Mouse (Mus musculus) embryonic facial prominence, embryonic 15.5 days (tissue): Measurements from ENCODE around the gene Hpcal1. TPM values are rescaled to one million over a fixed set of nuclear protein-coding genes. Genes with fewer than 3 reads are reported as not detected.
A peak's percentile ranks its signal among the peaks of the same experiment; 100 is the strongest.

Experiments
- ATAC-seq: fragments of 200-750 bp; cut with Nextera tagmentation; 2 replicates; pipeline ENCODE4 v1.8.0; 2017; ENCODE audit warnings: low read depth, moderate TSS enrichment; ENCODE audit not compliant: insufficient number of reproducible peaks, low FRiP score, low TSS enrichment
- H3K27ac ChIP-seq: fragments of 300-500 bp; sonication (generic); replicated peaks from 2 replicates; pipeline ENCODE4 v1.5.1; 2015; ENCODE audit warnings: mild to moderate bottlenecking, inconsistent platforms
- H3K27me3 ChIP-seq: fragments of 300-500 bp; sonication (generic); 2 replicates; pipeline ENCODE4 v1.6.1; 2015; ENCODE audit warnings: inconsistent platforms
- H3K36me3 ChIP-seq: fragments of 300-500 bp; sonication (generic); 2 replicates; pipeline ENCODE4 v1.6.1; 2015; ENCODE audit warnings: mild to moderate bottlenecking, inconsistent platforms
- H3K4me1 ChIP-seq: fragments of 300-500 bp; sonication (generic); 2 replicates; pipeline ENCODE4 v1.6.1; 2015; ENCODE audit warnings: inconsistent platforms
- H3K4me2 ChIP-seq: fragments of 300-500 bp; sonication (generic); replicated peaks from 2 replicates; pipeline ENCODE4 v1.6.1; 2015; ENCODE audit warnings: mild to moderate bottlenecking, inconsistent platforms
- H3K4me3 ChIP-seq: fragments of 300-500 bp; sonication (generic); replicated peaks from 2 replicates; pipeline ENCODE4 v1.5.1; 2015; ENCODE audit warnings: mild to moderate bottlenecking, inconsistent platforms
- H3K9ac ChIP-seq: fragments of 300-500 bp; sonication (generic); 2 replicates; pipeline ENCODE4 v1.6.1; 2015; ENCODE audit warnings: inconsistent platforms
- H3K9me3 ChIP-seq: fragments of 300-500 bp; sonication (generic); replicated peaks from 2 replicates; pipeline ENCODE4 v1.6.1; 2016; ENCODE audit warnings: inconsistent platforms
- WGBS: fragments of 180-500 bp; shearing (Covaris S2); methylation state at CpG from one replicate; pipeline ENCODE4 v1.1.7; 2015; 5-methylcytosine and 5-hydroxymethylcytosine counted together
- polyA plus RNA-seq: library from polyadenylated mRNA; unstranded; fragments of >200 nt; fragmentation: Nextera tagmentation; extraction: Ambion mirVana; gene quantifications from 2 replicates; pipeline ENCODE4 v1.2.1, GENCODE M21; 2015

The Hpcal1 gene
- polyA plus RNA-seq, 1 experiment from 2014 or later, result 60.5 TPM

GRCm38 (mm10) chr12:17732006-17732405 is 41.4 kb downstream of the Hpcal1 start:
- no peak for ATAC-seq
- Histone ChIP-seq H3K9ac (no peak overlapping the region), H3K36me3 (no peaks in the 10 kb centered on the region), H3K4me2 (no peak overlapping the region), H3K4me1 (peaks cover 56% of the 10 kb centered on the region), H3K4me3 (no peak overlapping the region), H3K27ac (0 out of 2 replicates have a peak overlapping the region, but pooled peaks have one; percentile 68), H3K9me3 (no peaks in the 10 kb centered on the region), H3K27me3 (no peaks in the 10 kb centered on the region)
- WGBS, result 72% methylated on average over 7 of the region's 7 CpGs

DNA sequence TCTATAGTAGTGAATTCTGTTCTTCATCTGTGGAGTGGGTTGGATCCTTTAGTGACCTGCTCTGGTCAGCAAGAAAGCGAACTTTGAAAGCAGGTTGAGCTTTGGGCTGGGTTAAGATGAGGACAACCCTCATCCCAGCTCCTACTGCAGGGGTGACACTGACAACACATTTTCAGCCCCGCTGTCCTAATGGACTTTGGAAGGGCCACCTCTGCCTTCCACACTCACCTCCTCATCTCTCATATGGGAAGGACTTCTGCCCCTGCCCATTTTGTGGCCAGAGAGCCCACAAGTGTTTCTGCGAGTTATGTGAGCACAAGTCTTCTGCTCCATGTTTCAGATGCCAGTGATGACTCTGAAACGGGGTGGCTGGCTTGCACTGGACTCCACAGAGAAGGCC is 41.9 kb downstream of the Hpcal1 start:
- no peak for ATAC-seq
- Histone ChIP-seq H3K27ac (peak overlapping the region; percentile 68), H3K4me1 (peaks cover 56% of the 10 kb centered on the region), H3K36me3 (no peaks in the 10 kb centered on the region), H3K27me3 (no peaks in the 10 kb centered on the region), H3K4me3 (no peak overlapping the region), H3K4me2 (no peak overlapping the region), H3K9ac (no peak overlapping the region), H3K9me3 (no peaks in the 10 kb centered on the region)
- 67% methylated on average over 4 of the region's 4 CpGs for WGBS

- peaks cover 50% of the 10 kb centered on the region for H3K4me1 ChIP-seq
- H3K27ac ChIP-seq, result peak overlapping the region; percentile 68
- 0 out of 2 replicates have a peak, but pooled peaks have one; percentile 9 for ATAC-seq
- H3K27me3 ChIP-seq, result no peaks in the 10 kb centered on the region
- no peak overlapping the region for H3K9ac ChIP-seq
- 29% methylated on average over 6 of the region's 6 CpGs for WGBS
- no peak overlapping the region for H3K4me3 ChIP-seq
- no peaks in the 10 kb centered on the region for H3K36me3 ChIP-seq
- H3K9me3 ChIP-seq, result no peaks in the 10 kb centered on the region
- H3K4me2 ChIP-seq, result no peak overlapping the region
These were observed 42.7 kb downstream of the Hpcal1 start for GRCm38 (mm10) chr12:17733114-17733904.

DNA sequence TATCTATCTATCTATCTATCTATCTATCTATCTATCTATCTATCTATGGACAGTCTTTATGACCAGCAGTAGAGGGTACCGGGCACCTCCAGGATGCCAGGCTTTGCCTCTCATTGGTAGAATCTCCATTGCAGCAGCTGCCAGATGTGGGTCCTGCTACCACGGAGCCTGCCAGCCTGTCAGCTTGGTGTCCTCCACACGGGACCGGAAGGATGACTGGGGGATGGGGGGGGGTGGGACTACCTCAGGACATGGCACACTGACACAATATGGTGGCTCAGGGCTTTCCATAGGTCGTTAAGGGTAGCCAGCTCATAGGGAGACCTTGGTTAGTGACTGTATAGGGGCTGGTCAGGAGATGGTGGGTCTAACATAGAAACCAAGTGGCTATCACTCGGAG is 45.7 kb downstream of the Hpcal1 start:
- WGBS, result 82% methylated on average over 6 of the region's 6 CpGs
- H3K27ac ChIP-seq, result no peak overlapping the region
- H3K9me3 ChIP-seq, result no peaks in the 10 kb centered on the region
- H3K36me3 ChIP-seq, result no peaks in the 10 kb centered on the region
- no peak for ATAC-seq
- no peak overlapping the region for H3K4me2 ChIP-seq
- H3K4me1 ChIP-seq, result peaks cover 55% of the 10 kb centered on the region
- no peak overlapping the region for H3K9ac ChIP-seq
- no peak overlapping the region for H3K4me3 ChIP-seq
- no peaks in the 10 kb centered on the region for H3K27me3 ChIP-seq

- peaks cover 60% of the 10 kb centered on the region for H3K4me1 ChIP-seq
- no peak overlapping the region for H3K4me3 ChIP-seq
- no peak for ATAC-seq
- H3K9me3 ChIP-seq, result no peaks in the 10 kb centered on the region
- no peak overlapping the region for H3K4me2 ChIP-seq
- H3K27ac ChIP-seq, result no peak overlapping the region
- no peak overlapping the region for H3K9ac ChIP-seq
- no peaks in the 10 kb centered on the region for H3K27me3 ChIP-seq
- no peaks in the 10 kb centered on the region for H3K36me3 ChIP-seq
- 74% methylated on average over 10 of the region's 10 CpGs for WGBS
These were observed 46.4 kb downstream of the Hpcal1 start for GRCm38 (mm10) chr12:17736859-17737577.

DNA sequence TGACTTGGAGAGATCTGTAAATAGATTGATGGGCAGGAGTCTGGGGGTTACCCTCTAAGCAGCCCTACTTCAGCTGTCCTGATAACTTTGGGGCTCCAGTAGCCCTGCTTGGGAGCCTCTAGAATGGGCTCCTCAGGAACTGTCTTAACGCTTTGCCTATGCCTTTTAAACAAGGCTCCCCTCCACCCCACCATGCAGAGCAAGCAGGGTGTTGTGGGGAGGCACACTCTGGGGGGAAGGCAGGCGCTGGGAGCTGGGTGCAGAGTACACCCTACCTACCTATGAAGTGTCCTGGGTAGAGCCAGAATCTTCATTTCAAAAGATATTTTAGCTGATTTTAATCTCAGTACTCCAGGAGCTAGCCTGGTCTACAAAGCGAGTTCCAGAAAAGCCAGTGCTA is 47.2 kb downstream of the Hpcal1 start:
- no peak for ATAC-seq
- WGBS, result 87% methylated on average over 3 of the region's 3 CpGs
- Histone ChIP-seq H3K9ac (no peak overlapping the region), H3K4me3 (no peak overlapping the region), H3K36me3 (no peaks in the 10 kb centered on the region), H3K4me2 (no peak overlapping the region), H3K9me3 (no peaks in the 10 kb centered on the region), H3K4me1 (peaks cover 60% of the 10 kb centered on the region), H3K27ac (no peak overlapping the region), H3K27me3 (no peaks in the 10 kb centered on the region)

DNA sequence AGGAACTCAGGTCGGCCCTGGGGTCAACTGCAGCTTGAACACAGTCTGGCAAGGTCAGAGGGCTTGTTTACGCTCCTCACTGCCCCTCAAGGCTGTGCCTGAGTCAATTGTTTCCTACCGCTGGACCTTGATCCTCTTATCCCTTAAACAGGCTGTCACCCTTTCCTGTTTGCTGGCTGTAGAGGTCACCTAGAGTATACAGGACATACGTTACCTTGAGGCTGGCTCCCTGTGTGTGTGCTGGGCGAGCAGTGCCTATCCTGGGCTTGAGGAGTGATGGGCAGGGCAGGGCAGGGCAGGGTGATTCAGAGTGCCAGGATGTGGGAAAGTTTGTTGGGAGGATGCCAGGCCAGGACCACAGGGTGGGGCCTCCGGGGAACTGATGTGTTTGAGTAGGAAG is 47.8 kb downstream of the Hpcal1 start:
- ATAC-seq, result no peak

GRCm38 (mm10) chr12:17740226-17740625 is 49.6 kb downstream of the Hpcal1 start:
- Histone ChIP-seq H3K4me1 (peaks cover 58% of the 10 kb centered on the region), H3K9ac (no peak overlapping the region), H3K4me3 (no peak overlapping the region), H3K27me3 (no peaks in the 10 kb centered on the region), H3K9me3 (no peaks in the 10 kb centered on the region), H3K36me3 (no peaks in the 10 kb centered on the region), H3K4me2 (no peak overlapping the region), H3K27ac (no peak overlapping the region)
- WGBS, result 95% methylated on average over 1 of the region's 1 CpGs
- no peak for ATAC-seq

More for the DNA sequence above, 47.8 kb downstream of the Hpcal1 start:
- no peaks in the 10 kb centered on the region for H3K9me3 ChIP-seq
- H3K4me1 ChIP-seq, result peaks cover 61% of the 10 kb centered on the region
- no peak overlapping the region for H3K9ac ChIP-seq
- H3K27ac ChIP-seq, result no peak overlapping the region
- H3K36me3 ChIP-seq, result no peaks in the 10 kb centered on the region
- WGBS, result 52% methylated on average over 6 of the region's 6 CpGs
- no peak overlapping the region for H3K4me3 ChIP-seq
- H3K4me2 ChIP-seq, result no peak overlapping the region
- H3K27me3 ChIP-seq, result no peaks in the 10 kb centered on the region

GRCm38 (mm10) chr12:17741637-17742364 is 51.1 kb downstream of the Hpcal1 start:
- no peak overlapping the region for H3K4me2 ChIP-seq
- H3K9me3 ChIP-seq, result no peaks in the 10 kb centered on the region
- no peaks in the 10 kb centered on the region for H3K27me3 ChIP-seq
- no peak overlapping the region for H3K4me3 ChIP-seq
- peaks cover 70% of the 10 kb centered on the region for H3K4me1 ChIP-seq
- WGBS, result 48% methylated on average over 17 of the region's 17 CpGs
- H3K27ac ChIP-seq, result peak overlapping the region; percentile 39; the same call in 1 of the 2 replicates
- ATAC-seq, result peak; percentile 41; the same call in 1 of the 2 replicates
- H3K36me3 ChIP-seq, result no peaks in the 10 kb centered on the region
- no peak overlapping the region for H3K9ac ChIP-seq

- H3K4me3 ChIP-seq, result no peak overlapping the region
- H3K36me3 ChIP-seq, result no peaks in the 10 kb centered on the region
- no peak for ATAC-seq
- no peak overlapping the region for H3K9ac ChIP-seq
- no peak overlapping the region for H3K27ac ChIP-seq
- no peaks in the 10 kb centered on the region for H3K27me3 ChIP-seq
- peaks cover 72% of the 10 kb centered on the region for H3K4me1 ChIP-seq
- WGBS, result 73% methylated on average over 11 of the region's 11 CpGs
- no peaks in the 10 kb centered on the region for H3K9me3 ChIP-seq
- no peak overlapping the region for H3K4me2 ChIP-seq
These were observed 52.1 kb downstream of the Hpcal1 start for GRCm38 (mm10) chr12:17742571-17743321.
